ENCODE assay signal across 10 mouse cellular contexts in the genomic region with DNA sequence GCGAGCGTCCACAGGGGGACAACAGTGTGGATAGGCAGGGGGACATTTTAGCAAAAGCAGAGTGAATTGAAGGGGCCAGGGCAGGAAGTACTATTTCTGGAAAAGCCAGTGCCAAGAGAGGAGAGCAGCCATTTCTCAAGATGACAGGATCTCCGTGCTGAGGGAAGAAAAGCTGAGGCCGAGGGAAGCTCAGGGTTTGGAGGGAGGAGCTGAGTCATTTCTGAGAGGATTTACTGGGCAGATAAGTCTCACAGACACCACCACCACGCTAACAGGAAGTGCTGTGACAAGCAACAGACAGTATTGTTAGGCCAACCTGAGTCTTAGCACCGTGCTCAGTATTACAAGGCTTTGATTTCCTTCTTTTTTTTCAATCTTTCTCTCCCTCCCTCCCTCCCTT.
DNase-seq lines count a peak whose midpoint lies in the region; ATAC-seq and TF ChIP-seq lines count a peak whose summit lies in the region.
"Had no signal": no experiment of that assay in that cellular context is flagged by ENCODE, and none has a peak within 500 bp of the region (broad histone marks: within the 10 kb centered on the region; RNA-seq: fewer than 3 reads in every experiment).

No protein-coding gene starts in this region.

- peaks cover 22% of the 10 kb centered on the region for H3K4me1 ChIP-seq in heart, embryonic 10.5 days
- H3K4me1 ChIP-seq in heart, adult 2 months (ENCODE audit: control insufficient read depth, insufficient read depth, low read length): no peaks in the 10 kb centered on the region; the same call in 1 of the 2 replicates
- peaks cover 0 to 19% of the 10 kb centered on the region in 2 experiments; a peak in 3 of 4 replicates for H3K4me1 ChIP-seq in MEL (ENCODE audit: control insufficient read depth in 1 of 2, insufficient read depth in 2 of 2, low read length in 2 of 2)
- peaks cover 26% of the 10 kb centered on the region for H3K4me1 ChIP-seq in hindbrain, embryonic 12.5 days
- peaks cover 4% of the 10 kb centered on the region for H3K4me1 ChIP-seq in liver, embryonic 11.5 days (replicated peaks; ENCODE audit: control insufficient read depth, insufficient read depth, low read length)

- H3K9ac ChIP-seq in heart, adult 2 months (ENCODE audit: low read depth, low read length): no peak overlapping the region
- peak overlapping the region; percentile 26 for H3K9ac ChIP-seq in MEL (ENCODE audit: control insufficient read depth, low read depth, low read length, poor library complexity, severe bottlenecking)
- H3K9ac ChIP-seq in hindbrain, embryonic 12.5 days: no peak overlapping the region
- no peak overlapping the region for H3K9ac ChIP-seq in liver, embryonic 11.5 days (ENCODE audit: low read depth, low read length)

- peak; percentile 10 for TF ChIP-seq RAD21 in MEL (IDR thresholded peaks at IDR 0.05; ENCODE audit: low read depth, low read length)

- WGBS in heart, embryonic 10.5 days: 25% methylated on average over 6 of the region's 6 CpGs
- WGBS in heart, adult 2 months: 44% methylated on average over 6 of the region's 6 CpGs
- WGBS in hindbrain, embryonic 12.5 days: 63% methylated on average over 6 of the region's 6 CpGs
- 22% methylated on average over 6 of the region's 6 CpGs for WGBS in liver, embryonic 11.5 days

- no peak for ATAC-seq in hindbrain, embryonic 12.5 days (ENCODE audit: low FRiP score)
- 0 out of 2 replicates have a peak, but pooled peaks have one; percentile 55 for ATAC-seq in liver, embryonic 11.5 days (replicated peaks; ENCODE audit: low FRiP score)

- no peak overlapping the region for H3K4me3 ChIP-seq in heart, embryonic 10.5 days
- no peak overlapping the region for H3K4me3 ChIP-seq in heart, adult 2 months
- peak overlapping the region; percentile 30 to 39; a peak in 3 of 4 replicates for H3K4me3 ChIP-seq in MEL (ENCODE audit: control insufficient read depth in 1 of 2, insufficient read depth in 1 of 2, low read depth in 2 of 2, low read length in 2 of 2)
- H3K4me3 ChIP-seq in hindbrain, embryonic 12.5 days: no peak overlapping the region
- H3K4me3 ChIP-seq in liver, embryonic 11.5 days (ENCODE audit: low read depth, low read length): no peak overlapping the region
- H3K4me3 ChIP-seq: layer of hippocampus, adult 2 months had no signal

- no peak for DNase-seq in heart, embryonic 10.5 days (ENCODE audit: low spot score)
- no peak for DNase-seq in heart, adult 2 months
- DNase-seq in MEL (ENCODE audit: low read depth, low spot score): peak; percentile 91
- DNase-seq in liver, embryonic 11.5 days (ENCODE audit: low spot score): no peak
- no peak for DNase-seq in urinary bladder, postnatal 10 days (ENCODE audit: low spot score)
- DNase-seq in right cerebral cortex, postnatal 4 days: no peak
- DNase-seq in right cerebral cortex, adult 2 months (ENCODE audit: low spot score in 2 of 2): no peak
- DNase-seq: embryo, embryonic 11 days had no signal

- H3K79me2 ChIP-seq in heart, adult 2 months (replicated peaks; ENCODE audit: control insufficient read depth, insufficient read depth, low read length): no peaks in the 10 kb centered on the region
- no peaks in the 10 kb centered on the region; the same call in 1 of the 2 replicates for H3K79me2 ChIP-seq in MEL (ENCODE audit: control insufficient read depth, insufficient read depth, low read length, poor library complexity)

- intact Hi-C loops in heart, adult 2 months (cut with DNase I): loop anchor here (10.0 kb wide), 2 partner anchors 269 to 1311 kb away; no protein-coding TSS in a partner anchor

- TF ChIP-seq EP300 in heart, adult 2 months (IDR thresholded peaks at IDR 0.05; ENCODE audit: insufficient read depth, low read depth, low read length): no peak
- peak; percentile 63 to 73 for TF ChIP-seq EP300 in MEL (IDR thresholded peaks at IDR 0.05; ENCODE audit: low read depth in 1 of 2, low read length in 2 of 2)

- H3K27ac ChIP-seq in heart, embryonic 10.5 days: peak overlapping the region; percentile 76
- no peak overlapping the region for H3K27ac ChIP-seq in heart, adult 2 months
- peak overlapping the region; percentile 74 for H3K27ac ChIP-seq in MEL (ENCODE audit: control insufficient read depth, low read depth, low read length)
- H3K27ac ChIP-seq in hindbrain, embryonic 12.5 days: peak overlapping the region; percentile 6
- peak overlapping the region; percentile 34; the same call in 1 of the 2 replicates for H3K27ac ChIP-seq in liver, embryonic 11.5 days (ENCODE audit: low read depth, low read length)
- H3K27ac ChIP-seq: layer of hippocampus, adult 2 months had no signal

- H3K9me3 ChIP-seq in heart, embryonic 10.5 days: no peaks in the 10 kb centered on the region
- H3K9me3 ChIP-seq in MEL (replicated peaks; ENCODE audit: insufficient read depth, low read length): no peaks in the 10 kb centered on the region
- no peaks in the 10 kb centered on the region for H3K9me3 ChIP-seq in hindbrain, embryonic 12.5 days (replicated peaks)
- no peaks in the 10 kb centered on the region for H3K9me3 ChIP-seq in liver, embryonic 11.5 days (ENCODE audit: control insufficient read depth, low read length)

- no peak for TF ChIP-seq POLR2A in heart, adult 2 months (IDR thresholded peaks at IDR 0.05; ENCODE audit: insufficient read depth, low read depth, low read length)
- 0 out of 4 replicates have a peak, but pooled peaks of 1 of the 2 experiments have one; percentile 27 for TF ChIP-seq POLR2A in MEL (IDR thresholded peaks at IDR 0.05; ENCODE audit: control insufficient read depth in 1 of 2, insufficient read depth in 1 of 2, low read depth in 1 of 2, low read length in 2 of 2, poor library complexity in 1 of 2)

- H3K4me2 ChIP-seq in hindbrain, embryonic 12.5 days (replicated peaks): no peak overlapping the region
- H3K4me2 ChIP-seq in liver, embryonic 11.5 days: no peak overlapping the region

- peaks cover 17% of the 10 kb centered on the region for H3K36me3 ChIP-seq in heart, embryonic 10.5 days
- H3K36me3 ChIP-seq in heart, adult 2 months (ENCODE audit: control insufficient read depth, insufficient read depth, low read length): no peaks in the 10 kb centered on the region
- H3K36me3 ChIP-seq in MEL (ENCODE audit: control insufficient read depth in 1 of 2, insufficient read depth in 2 of 2, low read length in 2 of 2): peaks cover 0 to 14% of the 10 kb centered on the region in 2 experiments; a peak in 2 of 4 replicates
- peaks cover 7% of the 10 kb centered on the region for H3K36me3 ChIP-seq in hindbrain, embryonic 12.5 days
- no peaks in the 10 kb centered on the region; the same call in 1 of the 2 replicates for H3K36me3 ChIP-seq in liver, embryonic 11.5 days (ENCODE audit: control insufficient read depth, insufficient read depth, low read length)

- no peak for TF ChIP-seq CTCF in heart, adult 2 months (IDR thresholded peaks at IDR 0.05)
- TF ChIP-seq CTCF in MEL (IDR thresholded peaks at IDR 0.05 in 2 of 3, conservative IDR thresholded peaks at IDR 0.05 in 1 of 3; ENCODE audit: control insufficient read depth in 1 of 3, insufficient read depth in 1 of 3, low read depth in 2 of 3, low read length in 3 of 3, poor library complexity in 1 of 3, severe bottlenecking in 1 of 3): no peak

- no peaks in the 10 kb centered on the region for H3K27me3 ChIP-seq in heart, embryonic 10.5 days (ENCODE audit: insufficient read depth, poor library complexity, severe bottlenecking)
- H3K27me3 ChIP-seq in heart, adult 2 months (ENCODE audit: control insufficient read depth, insufficient read depth, low read length): no peaks in the 10 kb centered on the region
- no peaks in the 10 kb centered on the region for H3K27me3 ChIP-seq in MEL (ENCODE audit: control insufficient read depth in 1 of 2, insufficient read depth in 2 of 2, low read length in 2 of 2)
- H3K27me3 ChIP-seq in hindbrain, embryonic 12.5 days: no peaks in the 10 kb centered on the region
- H3K27me3 ChIP-seq in liver, embryonic 11.5 days (replicated peaks; ENCODE audit: control insufficient read depth, insufficient read depth, low read length): no peaks in the 10 kb centered on the region

TF ChIP-seq in MEL, 35 proteins besides CTCF, POLR2A, EP300 and RAD21 (continues in another document):
- TF ChIP-seq POLR2AphosphoS2 (IDR thresholded peaks at IDR 0.05; ENCODE audit: low read length) (no peak), SMC3 (IDR thresholded peaks at IDR 0.05; ENCODE audit: low read depth, low read length) (peak; percentile 13; the same call in 1 of the 2 replicates), TAL1 (IDR thresholded peaks at IDR 0.05; ENCODE audit: low read length) (peak; percentile 18; the same call in 1 of the 2 replicates), USF2 (IDR thresholded peaks at IDR 0.05; ENCODE audit: borderline replicate concordance in 1 of 2, insufficient read depth in 1 of 2, low read depth in 1 of 2, low read length in 2 of 2) (no peak), NRF1 (IDR thresholded peaks at IDR 0.05; ENCODE audit: insufficient read depth, low read depth, low read length, poor library complexity, severe bottlenecking) (no peak), ELF1 (IDR thresholded peaks at IDR 0.05; ENCODE audit: low read depth, low read length) (peak; percentile 88), TCF12 (IDR thresholded peaks at IDR 0.05; ENCODE audit: low read depth, low read length) (peak; percentile 32), E2F4 (IDR thresholded peaks at IDR 0.05; ENCODE audit: borderline replicate concordance, low read depth, low read length) (no peak), ETS1 (IDR thresholded peaks at IDR 0.05; ENCODE audit: low read depth, low read length) (peak; percentile 69), CHD1 (IDR thresholded peaks at IDR 0.05; ENCODE audit: low read depth, low read length) (no peak), POLR2AphosphoS5 (IDR thresholded peaks at IDR 0.05; ENCODE audit: borderline replicate concordance, low read depth, low read length) (no peak), RCOR1 (IDR thresholded peaks at IDR 0.05; ENCODE audit: low read depth, low read length) (peak; percentile 92), BHLHE40 (IDR thresholded peaks at IDR 0.05; ENCODE audit: borderline replicate concordance, low read depth, low read length) (no peak), GABPA (IDR thresholded peaks at IDR 0.05; ENCODE audit: low read depth, low read length) (no peak), TBP (IDR thresholded peaks at IDR 0.05; ENCODE audit: low read depth, low read length) (0 out of 2 replicates have a peak, but pooled peaks have one; percentile 54), MAZ (IDR thresholded peaks at IDR 0.05; ENCODE audit: low read depth, low read length) (no peak), MYC (IDR thresholded peaks at IDR 0.05; ENCODE audit: low read depth, low read length) (peak; percentile 73; the same call in 1 of the 2 replicates), JUND (IDR thresholded peaks at IDR 0.05; ENCODE audit: low read depth, low read length) (no peak), USF1 (IDR thresholded peaks at IDR 0.05; ENCODE audit: low read depth, low read length) (no peak), ZNF384 (IDR thresholded peaks at IDR 0.05; ENCODE audit: low read depth, low read length) (peak; percentile 57), ZKSCAN1 (IDR thresholded peaks at IDR 0.05; ENCODE audit: low read depth, low read length) (no peak), MXI1 (IDR thresholded peaks at IDR 0.05; ENCODE audit: low read depth, low read length) (peak; percentile 52; the same call in 1 of the 2 replicates)

Comparison
In these comparisons a context has a peak if more than half of its experiments do, and no peak if none do; other contexts are left out.
1. H3K4me3 ChIP-seq: peak in MEL (2 of 2); none in heart, embryonic 10.5 days (single experiment), heart, adult 2 months (single experiment), hindbrain, embryonic 12.5 days (single experiment) and liver, embryonic 11.5 days (single experiment).